Mouse (Mus musculus): ENCODE results near the gene Ntrk2.

Gene Ntrk2

GRCm38 (mm10) chr13:58840731-58841359 is 34.5 kb downstream of the Ntrk2 start:
- DNase-seq (ENCODE audit: low read depth, low spot score), result no peak

GRCm38 (mm10) chr13:58843826-58844225 is 37.5 kb downstream of the Ntrk2 start:
- no peak for DNase-seq (ENCODE audit: low read depth, low spot score)

GRCm38 (mm10) chr13:58848578-58848977 is 42.2 kb downstream of the Ntrk2 start:
- DNase-seq (ENCODE audit: low read depth, low spot score), result no peak

- DNase-seq (ENCODE audit: low read depth, low spot score), result no peak
Observed at GRCm38 (mm10) chr13:58853685-58854084, 47.3 kb downstream of the Ntrk2 start.

GRCm38 (mm10) chr13:58866239-58866638 is 59.9 kb downstream of the Ntrk2 start:
- DNase-seq (ENCODE audit: low read depth, low spot score), result peak; percentile 93

- DNase-seq (ENCODE audit: low read depth, low spot score), result no peak
Observed at GRCm38 (mm10) chr13:58866776-58867435, 60.5 kb downstream of the Ntrk2 start.

GRCm38 (mm10) chr13:58882468-58882867 is 76.1 kb downstream of the Ntrk2 start:
- DNase-seq (ENCODE audit: low read depth, low spot score), result no peak

- no peak for DNase-seq (ENCODE audit: low read depth, low spot score)
Observed at GRCm38 (mm10) chr13:58882916-58883315, 76.5 kb downstream of the Ntrk2 start.

- DNase-seq (ENCODE audit: low read depth, low spot score), result peak; percentile 58
Observed at GRCm38 (mm10) chr13:58886108-58886507, 79.7 kb downstream of the Ntrk2 start.

GRCm38 (mm10) chr13:58896254-58896910 is 90.0 kb downstream of the Ntrk2 start:
- DNase-seq (ENCODE audit: low read depth, low spot score), result no peak

GRCm38 (mm10) chr13:58899337-58899736 is 93.0 kb downstream of the Ntrk2 start:
- no peak for DNase-seq (ENCODE audit: low read depth, low spot score)

GRCm38 (mm10) chr13:58902313-58902712 is 95.9 kb downstream of the Ntrk2 start:
- no peak for DNase-seq (ENCODE audit: low read depth, low spot score)

GRCm38 (mm10) chr13:58904742-58905735 is 98.7 kb downstream of the Ntrk2 start:
- no peak for DNase-seq (ENCODE audit: low read depth, low spot score)

GRCm38 (mm10) chr13:58911936-58912335 is 105.6 kb downstream of the Ntrk2 start:
- DNase-seq (ENCODE audit: low read depth, low spot score), result no peak

GRCm38 (mm10) chr13:58912559-58912958 is 106.2 kb downstream of the Ntrk2 start:
- DNase-seq (ENCODE audit: low read depth, low spot score), result no peak

- no peak for DNase-seq (ENCODE audit: low read depth, low spot score)
Observed at GRCm38 (mm10) chr13:58914061-58914814, 107.9 kb downstream of the Ntrk2 start.

GRCm38 (mm10) chr13:58916348-58916747 is 110.0 kb downstream of the Ntrk2 start:
- no peak for DNase-seq (ENCODE audit: low read depth, low spot score)

- DNase-seq (ENCODE audit: low read depth, low spot score), result no peak
Observed at GRCm38 (mm10) chr13:58920241-58920640, 113.9 kb downstream of the Ntrk2 start.

- DNase-seq (ENCODE audit: low read depth, low spot score), result no peak
Observed at GRCm38 (mm10) chr13:58921255-58921654, 114.9 kb downstream of the Ntrk2 start.

- DNase-seq (ENCODE audit: low read depth, low spot score), result no peak
Observed at GRCm38 (mm10) chr13:58921705-58922104, 115.3 kb downstream of the Ntrk2 start.

- no peak for DNase-seq (ENCODE audit: low read depth, low spot score)
Observed at GRCm38 (mm10) chr13:58922174-58922573, 115.8 kb downstream of the Ntrk2 start.
